Mouse (Mus musculus): ENCODE results near the gene Etv5. TPM values are rescaled to one million over a fixed set of nuclear protein-coding genes. Genes with fewer than 3 reads are reported as not detected.

Etv5 gene
- polyA plus RNA-seq, 3 experiments from 2014 or later, result 2.5 to 5.6 (median 5.2) TPM

DNA sequence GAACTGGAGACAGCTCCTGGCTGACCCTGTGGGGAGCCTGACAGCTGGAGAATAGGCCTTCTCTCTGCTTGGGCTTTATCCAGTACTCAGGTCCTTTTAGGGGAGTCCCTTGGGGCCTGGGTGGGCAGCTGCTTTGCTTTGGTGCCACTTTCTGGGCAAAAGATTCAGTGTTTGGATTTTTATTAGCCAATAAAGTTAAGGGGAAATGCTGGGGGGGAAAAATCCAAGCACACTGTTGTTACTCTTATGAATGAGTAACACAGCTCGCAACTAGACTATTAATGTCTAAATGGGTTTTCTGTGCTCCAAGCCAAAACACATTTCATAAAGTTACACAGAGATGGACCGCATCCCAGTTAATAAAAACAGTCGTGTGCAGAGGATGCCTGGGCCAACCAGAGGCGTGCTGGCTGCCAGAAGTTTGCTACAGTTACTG is 98.3 kb downstream of the Etv5 start:
- no peak for ATAC-seq

DNA sequence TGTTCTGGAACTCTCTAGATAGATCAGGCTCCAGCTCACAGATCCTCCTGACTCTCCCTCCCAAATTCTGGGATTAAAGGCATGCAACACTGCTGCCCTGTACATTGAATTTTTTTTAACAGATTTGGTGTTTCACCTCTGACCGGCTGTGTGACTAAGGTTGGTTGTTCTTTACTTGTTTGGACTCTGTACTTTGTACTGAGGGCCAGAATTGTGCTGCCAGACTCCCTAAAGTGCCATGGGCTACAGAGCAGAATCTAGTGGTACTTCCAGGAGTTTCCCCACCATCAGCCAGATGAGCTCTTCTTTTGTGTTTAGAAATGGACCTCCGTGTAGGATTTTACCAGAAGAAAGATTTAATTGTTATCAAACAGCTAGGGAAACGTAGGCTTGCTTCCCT is 103.7 kb downstream of the Etv5 start:
- ATAC-seq, result no peak

Other genes with a start within 250 kb of the Etv5 start
- 100 to 1,000 TPM; 282 to 459 (median 451) TPM for gene Tra2b, start 173.7 kb downstream of the Etv5 start, polyA plus RNA-seq (2017; shearing (Covaris generic))
- under 1 TPM; 0.14 to 0.94 (median 0.25) TPM for gene Dgkg, start 217.5 kb upstream of the Etv5 start, polyA plus RNA-seq (2017; shearing (Covaris generic))

Measured in inflammation-experienced regulatory T-cells, adult 6 months (primary cell).